Mouse (Mus musculus) layer of hippocampus, postnatal 10 days (tissue): Measurements from ENCODE around the gene Olfr1423. TPM values are rescaled to one million over a fixed set of nuclear protein-coding genes. Genes with fewer than 3 reads are reported as not detected.
"Not testable (repeated sequence)": the region's sequence is repeated elsewhere in the genome, so short reads cannot be mapped to it uniquely, and the experiment has no call there.

Source experiments
- DNase-seq, 2 experiments: peaks; one replicate each; pipeline ENCODE4 v3.0.0; 2021; ENCODE audit warnings: low spot score in 2 of 2
- total RNA-seq, 2 experiments: library from RNA; stranded (reverse); gene quantifications; 2 replicates each; pipeline ENCODE4 v1.2.3; 2021

Olfr1423 gene
- total RNA-seq, 2 experiments from 2014 or later, result not detected

GRCm38 (mm10) chr19:12007105-12007931 lies 33.8 kb downstream of the Olfr1423 start:
- peak; percentile 42 to 47 for DNase-seq

GRCm38 (mm10) chr19:12006361-12006947 lies 34.7 kb downstream of the Olfr1423 start:
- peak in 1 of 2 experiments; percentile 24 for DNase-seq

DNA sequence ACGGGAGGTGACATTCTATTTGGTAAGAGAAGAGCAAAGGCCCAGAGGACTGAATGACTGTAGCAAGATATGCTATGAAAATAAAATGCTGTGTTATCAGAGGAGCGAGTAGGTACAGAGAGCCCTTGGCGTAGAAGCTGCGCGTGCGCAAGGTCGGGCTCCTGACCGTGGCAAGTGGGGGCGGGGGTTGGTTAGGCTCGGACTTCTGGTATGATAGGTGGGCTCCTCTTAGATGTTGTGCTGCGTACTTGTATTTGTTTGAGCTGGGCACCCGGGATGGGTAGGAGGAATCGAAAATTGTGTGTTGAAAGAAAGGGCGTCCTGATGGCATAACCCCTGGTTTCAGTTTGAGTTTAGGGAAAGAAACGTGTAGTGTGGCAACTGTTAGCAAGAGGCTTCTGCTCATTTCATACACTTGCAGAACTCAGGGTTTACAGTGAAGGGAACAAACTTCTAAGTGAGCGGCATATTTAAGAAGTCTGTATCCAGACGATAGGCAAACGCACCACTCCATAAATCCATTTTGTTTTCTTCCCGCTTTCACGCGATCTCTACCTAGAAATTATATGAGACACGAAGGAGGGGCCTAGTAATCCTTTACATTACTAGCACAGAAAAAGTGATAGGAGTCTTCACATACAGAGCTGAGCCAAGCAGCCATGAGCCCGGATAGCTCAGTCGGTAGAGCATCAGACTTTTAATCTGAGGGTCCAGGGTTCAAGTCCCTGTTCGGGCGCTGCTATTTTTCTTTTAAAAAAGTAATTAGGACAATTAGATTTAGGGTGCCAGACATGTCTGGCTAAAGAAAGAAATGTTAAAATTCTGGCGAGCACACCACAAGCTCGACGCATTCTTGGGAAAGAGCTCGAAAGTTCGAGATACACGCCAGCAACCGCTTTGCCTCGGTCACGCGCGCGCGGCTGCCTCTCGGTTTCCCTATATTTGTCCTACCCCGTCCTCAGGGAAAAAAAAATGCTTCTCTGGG lies 35.4 kb downstream of the Olfr1423 start:
- peak; percentile 88 to 90 for DNase-seq

DNA sequence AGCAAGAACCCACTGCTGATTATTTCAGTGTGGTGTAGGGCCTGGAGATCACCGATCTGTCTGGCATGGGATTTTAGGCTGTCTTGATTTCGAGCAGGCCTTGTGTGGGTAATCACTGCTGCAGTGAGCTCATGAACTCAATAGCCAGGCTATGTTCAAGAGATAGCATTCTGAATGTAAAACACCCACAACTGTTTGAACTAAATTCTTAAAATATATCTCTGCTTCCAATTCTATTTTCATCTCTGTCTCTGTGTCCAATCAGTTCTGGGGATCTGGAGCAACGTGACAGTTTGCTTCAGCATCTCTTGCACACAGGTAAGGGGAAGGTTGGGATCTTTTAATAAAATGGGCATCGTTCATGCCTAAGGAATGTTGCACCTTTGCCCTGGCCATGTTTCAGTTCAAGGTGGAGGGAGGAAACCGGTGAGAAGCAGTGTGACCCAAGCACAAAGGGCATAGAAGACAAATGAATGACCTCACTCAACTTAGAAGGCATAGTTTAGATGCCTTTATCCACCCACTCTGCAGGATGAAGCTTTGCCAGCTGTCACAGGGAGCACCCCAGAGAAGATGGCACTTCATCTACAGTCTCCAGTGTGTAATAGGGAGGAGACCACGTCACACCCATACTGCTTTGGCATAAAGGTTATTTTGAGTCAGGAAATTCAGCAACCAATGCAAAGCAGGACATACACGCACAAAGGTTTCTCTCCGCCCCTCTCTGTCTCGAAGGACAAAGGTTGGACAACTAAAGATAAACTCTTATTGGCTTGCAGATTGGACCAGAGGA lies 36.7 kb downstream of the Olfr1423 start:
- DNase-seq, result peak in 1 of 2 experiments; percentile 19

GRCm38 (mm10) chr19:12003568-12003967 lies 37.5 kb downstream of the Olfr1423 start:
- DNase-seq, result no peak

DNA sequence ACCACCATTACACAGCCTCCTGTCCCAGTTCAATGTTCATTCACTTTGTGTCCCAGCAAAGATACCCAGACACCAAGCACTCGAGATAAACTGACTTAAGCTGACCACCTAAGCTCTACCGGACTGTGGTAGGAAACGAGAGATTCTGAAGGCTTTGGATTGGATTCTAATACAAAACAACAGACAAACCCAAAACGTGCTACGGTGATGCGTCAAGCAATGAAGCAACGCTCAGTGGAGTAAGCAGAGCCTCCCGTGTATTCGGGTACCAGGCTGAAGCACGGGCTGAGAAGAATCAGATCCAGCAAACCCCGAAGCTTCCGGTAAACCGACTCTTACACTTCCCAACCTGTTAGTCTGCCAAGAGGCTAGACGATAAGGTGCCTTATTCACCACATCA lies 38.3 kb downstream of the Olfr1423 start:
- DNase-seq, result peak in 1 of 2 experiments; percentile 22

GRCm38 (mm10) chr19:12002125-12002524 lies 39.0 kb downstream of the Olfr1423 start:
- DNase-seq, result peak; percentile 67 to 77

DNA sequence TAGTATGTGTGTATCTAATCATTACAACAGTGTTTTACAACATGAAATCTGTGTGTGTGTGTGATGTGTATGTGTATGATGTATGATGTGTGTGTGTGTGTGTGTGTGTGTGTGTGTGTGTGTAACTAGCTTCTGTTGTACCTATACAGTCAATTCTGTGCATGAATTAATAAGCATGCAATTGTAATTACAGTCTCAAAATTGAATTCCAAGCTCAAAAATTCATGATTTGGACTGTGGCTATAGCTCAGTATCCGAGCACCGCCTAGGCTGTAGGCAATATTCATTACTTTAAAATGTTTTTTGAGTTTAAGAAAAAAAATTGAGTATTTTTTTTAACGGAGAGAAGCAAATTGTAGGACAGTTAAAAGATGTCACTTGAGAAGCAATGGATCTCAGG lies 39.4 kb downstream of the Olfr1423 start:
- DNase-seq, result no peak

DNA sequence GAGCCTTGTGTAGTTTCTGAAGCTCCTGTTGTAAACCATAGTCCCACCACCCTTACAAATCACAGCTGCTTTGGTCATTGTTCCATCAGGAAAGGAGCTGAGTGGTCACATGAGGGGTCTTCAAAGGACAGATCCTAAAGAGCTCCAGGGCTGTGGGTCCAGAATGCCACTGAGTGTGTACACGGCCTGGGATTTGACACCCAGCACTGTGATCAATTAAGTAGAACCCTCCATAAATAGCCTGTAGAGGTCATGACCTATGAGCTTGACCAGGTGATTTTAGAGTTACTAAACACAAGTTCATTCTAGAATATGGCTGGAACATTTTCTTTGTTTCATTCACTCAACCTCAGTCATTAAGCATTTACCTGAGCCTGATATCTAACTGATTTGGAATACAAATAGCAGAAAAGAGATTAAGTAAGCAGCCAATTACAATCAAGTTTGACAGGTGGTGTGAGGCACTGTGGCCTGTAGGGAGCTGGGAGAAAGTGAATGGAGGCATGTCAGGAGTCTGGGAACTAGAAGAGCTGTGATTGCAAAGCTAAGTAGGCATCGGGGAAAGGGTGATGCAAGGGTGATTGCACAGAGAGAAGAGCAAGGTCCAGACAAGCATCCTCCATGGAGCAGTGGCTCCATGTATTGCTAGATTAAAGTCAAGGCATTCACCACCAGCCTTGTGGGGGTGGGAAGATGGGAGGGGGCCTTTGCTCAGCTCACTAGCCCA lies 45.2 kb downstream of the Olfr1423 start:
- DNase-seq, result no peak

DNA sequence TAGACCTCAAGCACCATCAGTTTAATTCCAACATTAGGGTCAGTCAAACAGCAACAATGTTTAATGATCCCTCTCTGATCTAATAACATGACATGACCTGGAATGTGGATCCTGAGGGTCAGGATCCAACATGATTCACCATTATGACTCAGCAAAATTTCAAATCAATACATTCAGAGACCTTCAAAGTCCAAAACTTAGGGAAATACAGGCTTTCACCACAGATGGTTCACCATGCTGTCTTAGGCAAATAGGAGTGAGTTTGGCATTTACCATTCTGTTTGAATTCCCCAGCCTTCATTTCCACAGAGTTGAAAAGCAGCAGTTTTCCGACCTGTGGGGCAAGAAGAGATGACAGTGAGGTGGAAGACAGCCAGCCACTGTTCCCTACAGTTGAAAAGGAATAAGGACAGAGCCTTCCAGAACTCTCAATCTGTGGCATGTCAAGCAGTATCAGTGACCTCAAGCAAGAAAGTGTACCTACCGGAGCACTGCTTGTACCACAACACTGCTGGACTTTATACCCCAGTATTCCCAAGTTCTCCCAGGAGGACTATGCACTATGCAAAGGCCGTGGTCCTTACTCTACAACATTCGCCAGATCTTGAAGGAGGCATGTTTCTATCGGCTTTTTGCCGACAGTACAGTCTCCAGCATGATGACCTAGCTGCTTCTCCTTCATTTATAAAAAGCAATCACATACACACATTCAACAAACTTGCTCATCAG lies 46.2 kb downstream of the Olfr1423 start:
- DNase-seq, result no peak

- no peak for DNase-seq
Measured at GRCm38 (mm10) chr19:11992441-11993029, 48.6 kb downstream of the Olfr1423 start.

DNA sequence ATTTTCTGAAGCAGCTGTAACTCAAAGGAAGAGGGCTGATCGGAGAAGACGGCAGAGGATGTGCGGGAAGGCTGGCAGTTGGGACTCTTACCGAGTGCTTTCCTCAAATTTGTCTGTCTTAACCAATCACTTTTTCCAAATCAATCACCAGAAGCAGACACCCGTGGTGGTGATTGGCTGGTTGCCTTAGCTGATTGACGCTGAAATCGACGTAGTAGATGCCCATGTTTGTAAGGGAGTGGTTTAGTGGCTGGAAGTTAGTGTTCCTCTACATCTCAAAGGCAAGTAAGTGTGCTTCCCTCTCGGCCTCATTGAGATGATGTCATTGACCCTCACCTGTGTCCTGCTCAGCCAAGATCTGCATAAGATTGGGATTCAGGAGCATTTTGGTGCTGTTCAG lies 49.1 kb downstream of the Olfr1423 start:
- DNase-seq, result no peak

- DNase-seq, result no peak
Measured at GRCm38 (mm10) chr19:11989334-11989733, 51.8 kb downstream of the Olfr1423 start.

DNA sequence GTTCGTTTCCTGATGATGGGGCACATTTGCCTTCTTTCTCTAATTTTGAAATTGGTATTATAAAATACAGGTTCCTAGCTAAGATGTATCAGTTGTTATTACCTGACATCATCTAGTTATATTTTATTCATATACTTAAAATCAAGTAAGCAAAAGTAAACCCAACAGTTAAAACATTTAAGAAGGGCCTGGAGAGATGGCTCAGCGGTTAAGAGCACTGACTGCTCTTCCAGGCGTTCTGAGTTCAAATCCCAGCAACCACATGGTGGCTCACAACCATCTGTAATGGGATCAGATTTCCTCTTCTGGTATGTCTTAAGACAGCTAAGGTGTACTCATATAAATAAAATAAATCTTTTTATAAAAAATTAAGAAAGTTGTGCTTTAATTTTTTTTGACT lies 53.3 kb downstream of the Olfr1423 start:
- DNase-seq, result no peak

GRCm38 (mm10) chr19:11984614-11985013 lies 56.5 kb downstream of the Olfr1423 start:
- DNase-seq, result not testable (repeated sequence)
